Mouse (Mus musculus) G1E (cell line): ENCODE data around the gene Arid3a.

Experiments
- CTCF ChIP-seq: IDR thresholded peaks from 2 replicates; pipeline ENCODE4 v1.5.1; 2012; ENCODE audit warnings: low read depth, low read length, inconsistent platforms, mixed read lengths
- GATA1 ChIP-seq: IDR thresholded peaks from 2 replicates; pipeline ENCODE4 v1.6.1; 2012; ENCODE audit warnings: borderline replicate concordance, low read length, inconsistent platforms, mixed read lengths
- TAL1 ChIP-seq: conservative IDR thresholded peaks from 2 replicates; pipeline ENCODE4 v1.6.1; 2012; ENCODE audit warnings: low read depth, low read length, inconsistent platforms, mixed read lengths

DNA sequence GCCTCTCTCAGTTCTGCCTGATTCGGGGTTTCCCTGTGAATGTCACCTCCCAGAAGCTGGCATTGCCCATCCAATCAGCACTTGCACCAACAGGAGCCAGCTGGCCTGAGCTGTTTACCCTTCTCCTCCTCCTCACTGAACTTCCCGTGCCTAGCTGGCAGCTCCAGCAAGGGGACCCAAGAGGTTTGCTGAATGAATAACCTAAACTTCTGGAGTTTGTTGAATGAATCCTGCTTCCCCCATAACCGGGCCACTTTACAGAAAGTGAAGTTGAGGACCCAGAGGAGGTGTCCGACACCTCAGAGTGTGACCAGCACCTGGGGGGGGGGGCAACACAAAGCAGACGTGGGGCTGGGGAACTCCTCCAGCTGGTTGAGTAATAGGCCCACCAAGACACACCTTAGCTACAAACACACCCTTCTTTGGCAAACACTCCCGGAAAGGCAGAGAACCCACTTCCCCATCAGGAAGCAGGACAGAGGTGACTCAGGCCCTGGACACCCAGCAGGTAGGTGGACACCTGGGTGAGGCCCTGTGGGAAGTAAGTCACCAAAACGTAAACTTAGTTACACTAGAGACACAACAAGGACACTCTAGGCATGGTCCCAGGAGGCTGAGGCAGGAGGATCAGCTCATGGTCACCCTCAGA is 11.8 kb upstream of the Arid3a start:
- no peak for TF ChIP-seq CTCF
- no peak for TF ChIP-seq TAL1
- no peak for TF ChIP-seq GATA1
